Mouse (Mus musculus) retina, adult 2 months (tissue): ENCODE results near the gene Kpna4.

ENCODE experiments used
- DNase-seq: peaks from one replicate; pipeline ENCODE4 v3.0.0-alpha.2; 2012; ENCODE audit warnings: low read depth, low spot score

Kpna4 gene

GRCm38 (mm10) chr3:69126509-69127345 lies at the start of gene Kpna4:
Kpna4 (minus strand) TSS chr3:69127113.
- DNase-seq: peak; percentile 84

DNA sequence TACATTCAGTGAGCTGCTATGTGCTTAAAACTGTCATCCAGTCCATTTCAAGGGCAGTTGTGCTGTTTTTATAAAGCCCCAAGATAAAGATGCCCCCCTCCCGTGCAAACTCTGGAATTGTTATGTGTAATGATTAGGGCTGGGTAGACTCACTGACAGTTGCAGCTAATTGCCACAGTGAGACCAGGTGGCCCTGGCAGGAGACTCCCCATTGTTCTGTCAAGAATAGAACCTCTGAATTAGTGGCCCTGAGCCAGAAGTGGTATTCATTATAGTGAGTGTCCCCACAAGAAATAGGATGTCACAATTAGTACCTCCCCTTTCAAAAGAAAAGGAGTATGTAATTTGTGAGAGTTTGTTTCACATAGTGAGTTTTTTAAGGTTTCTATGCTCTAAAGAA lies 48.3 kb upstream of the Kpna4 start:
- no peak for DNase-seq

DNA sequence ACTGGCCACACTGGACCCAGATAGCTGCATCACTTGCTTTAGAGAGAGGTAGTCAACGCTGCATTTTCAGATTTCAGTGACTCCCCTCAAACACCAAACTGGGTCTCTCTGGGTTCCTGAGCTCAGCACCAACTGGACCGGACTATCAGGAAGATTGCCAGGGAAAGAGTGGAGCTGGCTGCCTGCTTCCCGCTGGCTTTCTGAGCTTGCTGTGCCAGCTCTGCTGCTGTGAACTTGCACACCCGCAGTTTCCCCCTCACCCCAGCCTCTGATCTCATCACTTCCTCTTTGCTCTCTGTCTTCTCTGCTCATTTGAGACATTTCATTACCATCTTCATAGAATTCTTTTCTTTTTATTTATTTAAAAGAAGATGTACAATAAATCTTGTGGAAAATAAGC lies 44.2 kb upstream of the Kpna4 start:
- DNase-seq: no peak

DNA sequence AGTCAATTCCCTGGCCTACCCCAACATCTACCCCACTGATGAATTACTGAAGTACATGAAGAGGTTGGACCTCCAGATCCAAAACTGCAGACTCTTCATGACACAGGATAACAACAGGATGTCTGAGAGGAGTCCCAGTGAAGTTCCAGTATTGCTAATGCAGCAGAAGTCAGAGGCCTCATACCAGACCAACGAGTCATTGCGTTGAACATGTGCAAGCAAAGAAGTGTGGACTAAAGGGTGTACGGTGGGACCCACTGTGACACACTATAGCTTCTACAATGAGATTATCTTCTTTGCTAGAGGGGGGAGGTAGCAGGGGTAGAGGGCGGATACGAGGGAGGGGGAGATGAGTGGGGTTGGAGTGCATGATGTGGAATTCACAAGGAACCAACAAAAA lies 42.9 kb upstream of the Kpna4 start:
- no peak for DNase-seq

DNA sequence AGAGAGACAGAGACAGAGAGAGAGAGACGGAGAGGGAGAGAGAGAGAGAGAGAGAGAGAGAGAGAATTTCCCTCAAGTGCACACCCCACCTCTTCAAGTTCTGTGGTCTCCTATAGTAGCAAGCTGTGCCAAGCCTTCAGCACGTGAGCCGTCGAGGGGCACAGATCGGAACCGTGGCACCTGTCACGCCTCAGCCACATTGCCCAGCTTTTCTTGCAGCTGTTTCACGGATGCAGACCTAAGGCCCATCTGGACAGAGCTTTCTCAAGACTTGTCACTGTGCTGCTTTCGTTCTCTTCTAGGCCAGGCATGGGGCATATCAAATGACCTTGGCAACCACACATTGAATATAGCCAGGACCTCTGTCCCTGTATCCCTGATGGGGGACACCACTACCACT lies 41.8 kb upstream of the Kpna4 start:
- no peak for DNase-seq

DNA sequence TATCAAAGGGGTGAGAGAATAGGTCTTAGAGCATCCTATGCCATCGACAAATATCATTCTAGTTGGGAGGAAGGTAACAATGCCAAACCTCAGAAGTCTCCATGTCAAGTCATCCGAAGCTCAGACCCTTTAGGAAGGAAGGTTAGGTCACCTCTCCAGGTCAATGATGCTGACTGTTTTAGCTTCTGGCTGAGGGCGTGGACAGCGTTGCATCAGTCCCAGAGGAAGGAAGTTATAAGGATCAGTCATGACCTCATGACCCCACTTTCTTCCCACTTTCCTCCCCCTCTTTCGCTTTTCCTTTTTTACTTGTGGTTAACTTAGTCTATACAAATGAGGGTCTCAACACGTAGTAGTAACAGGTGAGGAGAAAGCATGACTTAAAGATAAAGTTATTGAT lies 36.1 kb upstream of the Kpna4 start:
- no peak for DNase-seq

GRCm38 (mm10) chr3:69160429-69160828 lies 33.5 kb upstream of the Kpna4 start:
- no peak for DNase-seq

DNA sequence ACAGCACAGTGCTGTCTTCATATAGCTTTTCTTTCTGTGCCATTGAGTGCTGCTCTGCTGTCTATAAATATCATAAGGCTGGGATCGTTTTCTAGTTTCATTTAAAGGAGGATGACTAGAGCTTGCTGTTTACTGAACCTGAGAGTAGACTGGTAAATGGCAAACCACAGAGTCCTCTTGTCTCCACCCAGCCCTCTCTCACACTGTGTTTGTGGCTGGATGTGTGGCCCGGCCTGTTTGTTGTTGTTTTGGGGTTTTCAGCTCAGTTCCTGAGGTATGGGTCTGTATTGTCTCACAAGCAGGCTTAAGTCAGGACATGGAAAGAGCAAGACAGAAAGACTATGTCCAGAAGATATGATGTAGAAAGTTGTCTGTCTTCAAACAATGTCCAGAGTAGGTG lies 32.6 kb upstream of the Kpna4 start:
- no peak for DNase-seq

DNA sequence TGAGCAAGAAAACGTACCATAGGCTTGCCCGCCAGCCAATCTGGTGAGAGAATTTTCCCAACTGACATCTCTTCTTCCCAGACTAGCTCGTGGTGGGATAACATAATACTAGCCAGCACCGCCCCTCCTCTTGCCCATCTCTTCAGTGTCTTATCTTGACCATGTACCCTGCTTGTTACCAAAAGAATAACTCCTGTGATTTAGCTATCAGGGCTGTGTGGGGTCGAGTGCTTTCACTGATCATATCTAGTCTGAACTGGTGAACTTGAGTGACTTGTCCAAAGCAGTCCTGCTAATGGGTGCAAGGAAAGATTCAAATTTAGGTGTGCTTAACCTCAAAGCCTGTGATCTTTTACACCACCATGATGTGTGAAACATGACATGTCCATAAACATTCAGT lies 31.0 kb upstream of the Kpna4 start:
- DNase-seq: no peak

DNA sequence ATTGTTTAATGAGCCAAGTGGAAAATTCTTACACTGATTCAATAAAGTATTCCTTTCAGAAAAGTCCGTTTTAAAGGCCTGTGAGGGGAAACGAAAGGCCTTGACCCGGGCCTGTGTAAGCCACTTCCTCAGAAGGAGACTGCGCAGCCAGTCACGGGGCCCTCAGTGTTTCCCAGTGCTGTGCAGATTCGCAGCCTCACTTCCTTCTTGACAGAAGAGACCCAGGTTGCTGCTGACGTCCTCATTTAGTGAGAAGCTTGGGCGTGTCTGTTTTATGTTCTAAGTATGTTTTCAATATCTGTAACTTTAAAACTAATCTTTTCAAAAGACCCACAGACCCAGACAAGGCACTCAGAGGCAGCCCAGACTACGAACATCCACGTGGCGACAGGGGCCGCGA lies 29.6 kb upstream of the Kpna4 start:
- no peak for DNase-seq

DNA sequence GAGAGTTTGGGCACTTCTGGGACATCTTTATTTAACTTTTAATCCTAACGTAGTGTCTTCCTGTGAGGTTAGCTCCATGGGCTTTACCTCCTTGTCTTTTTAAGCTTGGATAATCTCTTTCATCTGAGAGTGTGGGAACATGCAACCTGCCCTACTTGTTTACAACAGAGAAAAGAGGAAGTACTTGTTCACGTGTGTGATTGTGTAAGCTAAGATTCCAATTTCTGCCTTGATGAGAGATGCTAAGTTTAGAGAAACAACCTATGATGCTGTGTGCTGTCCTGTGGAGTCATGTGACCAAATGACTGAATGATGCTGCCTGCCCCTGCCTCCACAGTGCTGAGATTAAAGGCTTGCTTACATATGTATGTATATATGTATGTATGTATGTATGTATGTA lies 27.8 kb upstream of the Kpna4 start:
- no peak for DNase-seq

- no peak for DNase-seq
Observed at GRCm38 (mm10) chr3:69150921-69151320, 24.0 kb upstream of the Kpna4 start.

DNA sequence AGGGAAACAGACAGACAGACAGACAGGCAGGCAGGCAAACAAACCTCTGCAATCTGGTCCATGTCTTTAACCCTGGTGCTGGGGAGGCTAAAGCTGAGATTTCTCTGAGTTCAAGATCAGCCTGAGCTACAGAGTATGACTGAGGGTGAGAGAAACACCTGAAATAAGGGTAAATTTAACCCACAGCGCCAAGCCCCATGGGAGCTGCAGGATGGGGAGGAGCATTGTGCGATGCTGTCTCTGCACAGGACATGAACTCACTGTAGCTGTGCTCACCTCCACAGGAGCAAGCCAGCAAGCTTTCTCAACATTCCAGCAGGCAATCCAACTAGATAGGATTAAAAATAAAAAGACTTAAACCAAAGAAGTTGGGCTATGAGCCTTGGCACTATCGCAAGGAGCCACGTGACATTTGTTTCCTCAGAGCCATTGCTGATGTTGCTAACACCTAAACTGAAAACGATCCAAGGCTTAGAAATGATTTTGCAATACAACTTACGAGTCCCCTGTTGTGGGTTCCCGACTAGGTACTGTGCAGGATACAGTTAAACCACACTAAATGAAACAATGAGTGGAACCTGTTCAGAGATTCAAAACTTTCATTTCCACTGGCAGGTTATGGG lies 15.6 kb upstream of the Kpna4 start:
- no peak for DNase-seq

- no peak for DNase-seq
Observed at GRCm38 (mm10) chr3:69140851-69141250, 13.9 kb upstream of the Kpna4 start.

GRCm38 (mm10) chr3:69136059-69136458 lies 9.1 kb upstream of the Kpna4 start:
- no peak for DNase-seq

DNA sequence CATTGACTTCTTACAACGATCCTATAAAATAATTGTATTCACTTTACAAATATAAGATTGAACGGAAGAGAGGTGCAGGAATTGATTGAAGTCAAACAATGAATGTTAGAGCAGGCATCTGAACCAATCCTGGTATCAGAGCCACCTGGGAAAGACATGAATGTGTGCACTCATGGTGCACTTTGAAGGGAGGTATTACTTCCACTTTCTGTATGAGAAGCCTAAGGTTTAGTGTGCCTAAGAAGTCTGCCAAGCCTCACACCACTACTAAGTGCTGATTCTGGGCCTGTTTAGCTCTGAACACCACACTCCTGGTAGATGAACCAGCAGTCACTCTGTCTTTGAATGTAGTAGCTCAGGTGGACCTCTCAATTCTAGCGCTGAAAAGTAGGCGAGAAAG lies 4.1 kb upstream of the Kpna4 start:
- DNase-seq: no peak

GRCm38 (mm10) chr3:69127693-69128092 lies 780 bp upstream of the Kpna4 start:
- DNase-seq: no peak

DNA sequence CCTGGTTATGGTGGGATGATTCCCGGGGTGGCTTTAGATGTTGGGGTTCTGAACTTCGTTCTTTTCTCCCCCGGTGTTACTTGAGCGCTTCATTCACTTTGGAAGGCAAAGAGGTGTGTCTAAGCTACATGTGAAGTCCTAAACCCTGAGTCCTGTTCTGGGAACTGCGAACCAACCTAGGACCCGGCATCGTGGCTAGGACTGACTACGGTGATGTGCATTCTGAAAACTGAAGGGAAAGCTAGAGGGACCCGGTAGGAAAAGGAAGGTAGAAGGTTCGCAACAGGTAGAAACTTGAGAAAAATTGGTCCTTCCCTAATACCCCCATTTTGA lies 399 bp upstream of the Kpna4 start:
- DNase-seq: no peak

DNA sequence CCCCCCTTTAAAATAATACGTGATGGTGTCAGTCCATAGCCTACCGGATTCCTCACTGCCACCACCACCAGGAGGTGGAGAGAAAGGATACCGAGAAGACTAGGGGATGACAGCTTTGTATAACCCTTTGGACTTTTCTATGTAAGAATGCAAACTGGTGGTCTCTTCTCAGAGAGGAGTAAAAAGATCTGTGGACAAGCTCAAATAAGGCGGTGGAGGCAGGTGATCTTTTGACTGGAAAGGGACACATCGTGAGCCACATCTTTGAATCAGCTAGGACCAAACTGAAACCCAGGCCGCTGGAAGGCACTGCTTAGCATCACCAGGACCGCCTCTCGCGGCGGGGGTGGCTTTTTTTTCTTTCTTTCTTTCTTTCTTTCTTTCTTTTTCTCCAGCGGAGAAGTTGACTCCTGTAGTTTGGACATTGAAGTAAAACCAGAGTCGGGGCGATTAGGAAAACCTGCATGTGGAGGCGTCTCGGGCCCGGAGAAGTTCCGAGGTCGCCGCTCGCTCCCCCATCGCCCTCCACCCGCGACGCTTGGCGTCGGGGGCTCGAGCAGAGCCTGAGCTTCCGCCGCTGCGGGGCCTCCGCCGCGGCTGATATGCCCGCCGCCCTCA lies 913 bp downstream of the Kpna4 start:
- no peak for DNase-seq

- DNase-seq: no peak
Observed at GRCm38 (mm10) chr3:69125461-69125860, 1.5 kb downstream of the Kpna4 start.

GRCm38 (mm10) chr3:69118827-69119226 lies 8.1 kb downstream of the Kpna4 start:
- DNase-seq: no peak

DNA sequence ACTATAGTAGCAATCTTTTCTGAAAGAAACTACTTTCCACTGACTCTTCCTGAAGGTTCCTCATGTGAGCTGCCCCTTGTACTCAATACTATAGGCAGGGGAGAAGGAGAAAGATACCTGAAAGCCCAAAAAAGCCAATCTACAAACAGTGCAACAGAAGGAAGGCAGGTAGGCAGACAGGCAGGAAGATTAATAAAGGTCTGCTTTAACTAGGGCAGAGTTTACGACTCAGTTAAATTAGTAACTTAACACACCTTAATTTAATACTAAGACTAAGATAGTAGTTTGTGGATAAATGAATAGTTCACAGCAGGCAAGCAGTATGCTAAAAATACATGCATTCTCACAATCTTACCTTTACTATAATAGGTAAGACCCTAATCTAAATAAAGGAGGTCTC lies 12.2 kb downstream of the Kpna4 start:
- DNase-seq: no peak

DNA sequence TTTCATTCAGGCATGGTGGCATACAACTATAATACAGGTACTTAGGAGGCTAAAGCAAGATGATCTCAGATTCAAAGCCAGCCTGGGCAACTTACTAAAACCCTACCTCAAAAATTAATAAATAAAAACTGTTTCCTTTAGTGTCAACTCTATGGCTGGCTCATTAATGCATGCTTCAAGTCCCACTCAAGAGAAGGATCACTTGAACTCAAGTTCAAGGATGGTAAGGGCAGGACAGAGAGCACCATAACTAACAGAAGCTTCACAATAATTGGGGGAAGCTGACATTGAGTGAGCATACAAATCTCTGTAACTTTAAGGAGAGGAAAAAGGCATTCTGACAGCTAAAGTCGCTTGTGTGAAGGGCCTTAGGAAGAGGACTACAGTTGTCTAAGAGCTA lies 13.0 kb downstream of the Kpna4 start:
- no peak for DNase-seq
